Mouse (Mus musculus): ENCODE results near the gene Dixdc1. TPM values are rescaled to one million over a fixed set of nuclear protein-coding genes. Genes with fewer than 3 reads are reported as not detected.

The Dixdc1 gene
- total and polyA plus RNA-seq, 3 experiments = 0.07 TPM; not detected in 2

DNA sequence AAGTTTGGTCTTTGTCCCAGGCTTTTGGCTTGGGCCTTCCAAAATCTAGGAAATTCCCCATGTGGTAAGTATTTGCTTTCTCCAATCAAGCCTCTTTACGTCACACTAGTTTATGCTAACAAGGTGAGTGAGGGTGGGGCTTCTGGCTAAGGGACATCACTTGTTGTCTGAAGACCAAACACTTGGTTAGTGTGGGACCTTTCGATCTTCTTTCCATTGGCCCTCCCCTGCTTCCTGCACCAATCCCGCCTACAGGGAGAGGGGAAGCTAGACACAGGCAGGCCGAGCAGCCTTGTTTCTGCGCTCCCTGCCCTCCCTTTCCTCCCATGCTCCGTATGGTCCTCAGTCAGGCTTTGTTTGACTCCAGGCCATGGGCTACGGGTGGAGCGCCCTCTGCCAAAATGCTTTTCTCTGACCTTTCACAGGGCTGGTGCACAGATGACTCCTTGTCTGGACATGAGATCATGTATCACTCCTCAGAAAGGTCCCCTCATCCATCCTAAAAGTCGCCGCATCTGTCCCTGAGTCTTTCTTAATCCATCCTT is 92.4 kb downstream of the Dixdc1 start:
- Histone ChIP-seq H3K9ac (ENCODE audit: control insufficient read depth, low read depth, low read length, poor library complexity, severe bottlenecking) (no peak overlapping the region), H3K27ac (ENCODE audit: control insufficient read depth, low read depth, low read length) (no peak overlapping the region)
- no peak for DNase-seq (ENCODE audit: low read depth, low spot score)

DNA sequence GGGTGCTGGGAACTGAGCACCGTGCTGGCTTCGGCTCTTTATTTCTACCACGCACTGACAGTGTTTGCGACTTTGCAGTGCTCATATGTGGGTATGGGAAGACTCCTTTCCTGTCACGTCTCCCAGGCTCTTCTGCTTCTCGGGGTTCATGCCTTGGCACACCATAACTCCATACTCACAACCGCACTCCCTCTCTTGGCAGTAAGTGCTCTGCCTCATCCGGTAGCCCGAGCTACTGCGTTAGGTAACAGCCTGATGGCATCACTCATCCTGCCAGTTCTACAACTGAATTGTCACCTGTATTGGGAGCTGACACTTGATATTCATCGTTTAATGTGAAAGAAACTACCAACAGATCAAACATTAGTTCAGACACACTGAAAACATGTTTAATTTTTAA is 105.0 kb downstream of the Dixdc1 start:
- TF ChIP-seq TAL1 (IDR thresholded peaks at IDR 0.05; ENCODE audit: low read length) (no peak), MAFK (IDR thresholded peaks at IDR 0.05; ENCODE audit: borderline replicate concordance, low read depth, low read length) (no peak), MYC (IDR thresholded peaks at IDR 0.05; ENCODE audit: low read depth, low read length) (no peak), EP300 (IDR thresholded peaks at IDR 0.05; ENCODE audit: low read depth in 1 of 2, low read length in 2 of 2) (no peak), ZNF384 (IDR thresholded peaks at IDR 0.05; ENCODE audit: low read depth, low read length) (no peak), MAZ (IDR thresholded peaks at IDR 0.05; ENCODE audit: low read depth, low read length) (no peak), USF1 (IDR thresholded peaks at IDR 0.05; ENCODE audit: low read depth, low read length) (no peak), RCOR1 (IDR thresholded peaks at IDR 0.05; ENCODE audit: low read depth, low read length) (no peak), ZKSCAN1 (IDR thresholded peaks at IDR 0.05; ENCODE audit: low read depth, low read length) (no peak), JUND (IDR thresholded peaks at IDR 0.05; ENCODE audit: low read depth, low read length) (no peak), RAD21 (IDR thresholded peaks at IDR 0.05; ENCODE audit: low read depth, low read length) (no peak), ZMIZ1 (IDR thresholded peaks at IDR 0.05; ENCODE audit: low read depth, low read length) (no peak), NELFE (IDR thresholded peaks at IDR 0.05; ENCODE audit: low read depth, low read length) (no peak), BHLHE40 (IDR thresholded peaks at IDR 0.05; ENCODE audit: borderline replicate concordance, low read depth, low read length) (no peak)

More for the DNA sequence above, 92.4 kb downstream of the Dixdc1 start:
- Histone ChIP-seq H3K4me3 (ENCODE audit: control insufficient read depth in 1 of 2, insufficient read depth in 1 of 2, low read depth in 2 of 2, low read length in 2 of 2) (no peak overlapping the region), H3K79me2 (ENCODE audit: control insufficient read depth, insufficient read depth, low read length, poor library complexity) (no peaks in the 10 kb centered on the region), H3K36me3 (ENCODE audit: control insufficient read depth in 1 of 2, insufficient read depth in 2 of 2, low read length in 2 of 2) (peaks cover 0 to 30% of the 10 kb centered on the region in 2 experiments; a peak in 3 of 4 replicates), H3K4me1 (ENCODE audit: control insufficient read depth in 1 of 2, insufficient read depth in 2 of 2, low read length in 2 of 2) (no peaks in the 10 kb centered on the region), H3K27me3 (ENCODE audit: control insufficient read depth in 1 of 2, insufficient read depth in 2 of 2, low read length in 2 of 2) (no peaks in the 10 kb centered on the region), H3K9me3 (replicated peaks; ENCODE audit: insufficient read depth, low read length) (no peaks in the 10 kb centered on the region)
- TF ChIP-seq MXI1 (IDR thresholded peaks at IDR 0.05; ENCODE audit: low read depth, low read length) (no peak), BHLHE40 (IDR thresholded peaks at IDR 0.05; ENCODE audit: borderline replicate concordance, low read depth, low read length) (no peak), KAT2A (conservative IDR thresholded peaks at IDR 0.05; ENCODE audit: low read depth, low read length) (no peak), ZNF384 (IDR thresholded peaks at IDR 0.05; ENCODE audit: low read depth, low read length) (no peak), UBTF (IDR thresholded peaks at IDR 0.05; ENCODE audit: borderline replicate concordance, insufficient read depth, low read depth, low read length) (no peak), RCOR1 (IDR thresholded peaks at IDR 0.05; ENCODE audit: low read depth, low read length) (no peak), MEF2A (IDR thresholded peaks at IDR 0.05; ENCODE audit: extremely low read depth, insufficient replicate concordance, low read depth, low read length, poor library complexity, severe bottlenecking) (no peak), POLR2AphosphoS2 (IDR thresholded peaks at IDR 0.05; ENCODE audit: low read length) (no peak), ZKSCAN1 (IDR thresholded peaks at IDR 0.05; ENCODE audit: low read depth, low read length) (no peak), CTCF (IDR thresholded peaks at IDR 0.05 in 2 of 3, conservative IDR thresholded peaks at IDR 0.05 in 1 of 3; ENCODE audit: control insufficient read depth in 1 of 3, insufficient read depth in 1 of 3, low read depth in 2 of 3, low read length in 3 of 3, poor library complexity in 1 of 3, severe bottlenecking in 1 of 3) (no peak), GATA1 (IDR thresholded peaks at IDR 0.05; ENCODE audit: low read depth, low read length) (no peak), SMC3 (IDR thresholded peaks at IDR 0.05; ENCODE audit: low read depth, low read length) (no peak), TCF12 (IDR thresholded peaks at IDR 0.05; ENCODE audit: low read depth, low read length) (no peak), ZC3H11A (IDR thresholded peaks at IDR 0.05; ENCODE audit: low read depth, low read length) (no peak), NRF1 (IDR thresholded peaks at IDR 0.05; ENCODE audit: insufficient read depth, low read depth, low read length, poor library complexity, severe bottlenecking) (no peak), E2F4 (IDR thresholded peaks at IDR 0.05; ENCODE audit: borderline replicate concordance, low read depth, low read length) (no peak), ZMIZ1 (IDR thresholded peaks at IDR 0.05; ENCODE audit: low read depth, low read length) (no peak), CHD2 (IDR thresholded peaks at IDR 0.05; ENCODE audit: low read length) (no peak), POLR2AphosphoS5 (IDR thresholded peaks at IDR 0.05; ENCODE audit: borderline replicate concordance, low read depth, low read length) (no peak), USF2 (IDR thresholded peaks at IDR 0.05; ENCODE audit: borderline replicate concordance in 1 of 2, insufficient read depth in 1 of 2, low read depth in 1 of 2, low read length in 2 of 2) (no peak)

More for the DNA sequence above, 105.0 kb downstream of the Dixdc1 start:
- H3K9ac ChIP-seq (ENCODE audit: control insufficient read depth, low read depth, low read length, poor library complexity, severe bottlenecking) = no peak overlapping the region
- peaks cover 7% of the 10 kb centered on the region in 2 experiments for H3K36me3 ChIP-seq (ENCODE audit: control insufficient read depth in 1 of 2, insufficient read depth in 2 of 2, low read length in 2 of 2)
- peaks cover 0 to 10% of the 10 kb centered on the region in 2 experiments; a peak in 2 of 4 replicates for H3K4me1 ChIP-seq (ENCODE audit: control insufficient read depth in 1 of 2, insufficient read depth in 2 of 2, low read length in 2 of 2)
- no peak overlapping the region for H3K4me3 ChIP-seq (ENCODE audit: control insufficient read depth in 1 of 2, insufficient read depth in 1 of 2, low read depth in 2 of 2, low read length in 2 of 2)
- no peaks in the 10 kb centered on the region for H3K27me3 ChIP-seq (ENCODE audit: control insufficient read depth in 1 of 2, insufficient read depth in 2 of 2, low read length in 2 of 2)
- H3K9me3 ChIP-seq (replicated peaks; ENCODE audit: insufficient read depth, low read length) = no peaks in the 10 kb centered on the region
- H3K79me2 ChIP-seq (ENCODE audit: control insufficient read depth, insufficient read depth, low read length, poor library complexity) = peaks cover 1% of the 10 kb centered on the region
- H3K27ac ChIP-seq (ENCODE audit: control insufficient read depth, low read depth, low read length) = no peak overlapping the region
- DNase-seq (ENCODE audit: low read depth, low spot score) = no peak
